Mouse (Mus musculus) hindbrain, postnatal 0 days (tissue): ENCODE results near the gene Epha3. TPM values are rescaled to one million over a fixed set of nuclear protein-coding genes. Genes with fewer than 3 reads are reported as not detected.
A peak's percentile ranks its signal among the peaks of the same experiment; 100 is the strongest.

ENCODE experiments used
- ATAC-seq: fragments of 200-750 bp; cut with Nextera tagmentation; 2 replicates; pipeline ENCODE4 v1.8.0; 2017; ENCODE audit warnings: mild to moderate bottlenecking, moderate TSS enrichment, moderate library complexity
- DNase-seq: peaks from one replicate; pipeline ENCODE4 v3.0.0-alpha.2; 2015; ENCODE audit warnings: low spot score
- H3K27ac ChIP-seq: fragments of 300-500 bp; sonication (generic); 2 replicates; pipeline ENCODE4 v1.5.1; 2014; ENCODE audit warnings: mild to moderate bottlenecking
- H3K27me3 ChIP-seq: fragments of 300-500 bp; sonication (generic); 2 replicates; pipeline ENCODE4 v1.6.1; 2014; ENCODE audit warnings: low read length, mixed read lengths; ENCODE audit not compliant: insufficient read depth
- H3K36me3 ChIP-seq: fragments of 300-500 bp; sonication (generic); 2 replicates; pipeline ENCODE4 v1.6.1; 2014; ENCODE audit warnings: low read length, mixed read lengths; ENCODE audit not compliant: insufficient read depth
- H3K4me1 ChIP-seq: fragments of 300-500 bp; sonication (generic); 2 replicates; pipeline ENCODE4 v1.6.1; 2014; ENCODE audit warnings: antibody characterized with exemption, low read length, mixed read lengths; ENCODE audit not compliant: insufficient read depth
- H3K4me2 ChIP-seq: fragments of 300-500 bp; sonication (generic); 2 replicates; pipeline ENCODE4 v1.6.1; 2014; ENCODE audit warnings: low read depth, mild to moderate bottlenecking, low read length, moderate library complexity, mixed read lengths
- H3K4me3 ChIP-seq: fragments of 300-500 bp; sonication (generic); 2 replicates; pipeline ENCODE4 v1.5.1; 2014; ENCODE audit warnings: low read length
- H3K9ac ChIP-seq: fragments of 300-500 bp; sonication (generic); replicated peaks from 2 replicates; pipeline ENCODE4 v1.6.1; 2014; ENCODE audit warnings: mild to moderate bottlenecking, low read length, moderate library complexity, mixed read lengths
- H3K9me3 ChIP-seq: fragments of 300-500 bp; sonication (generic); 2 replicates; pipeline ENCODE4 v1.6.1; 2016; ENCODE audit warnings: low read length, mixed read lengths
- CTCF ChIP-seq: IDR thresholded peaks from 2 replicates; pipeline ENCODE4 v1.5.1; 2016; ENCODE audit warnings: antibody characterized with exemption, control low read depth, low read depth
- WGBS: fragments of 180-500 bp; shearing (Covaris S2); extraction: QIAGEN DNeasy Blood & Tissue Kit; methylation state at CpG from one replicate; pipeline ENCODE4 v1.1.7; 2014; 5-methylcytosine and 5-hydroxymethylcytosine counted together
- polyA plus RNA-seq: library from polyadenylated mRNA; unstranded; fragments of >200 nt; fragmentation: Nextera tagmentation; extraction: Ambion mirVana; gene quantifications from 2 replicates; pipeline ENCODE4 v1.2.1, GENCODE M21; 2015
- total RNA-seq: library from RNA; depleted of rRNA; stranded (reverse); fragments of >200 nt; gene quantifications from 2 replicates; pipeline ENCODE4 v1.2.3, GENCODE M21; 2014

The Epha3 gene
- total and polyA plus RNA-seq, 2 experiments from 2014 or later = 11.3 to 23.3 TPM

DNA sequence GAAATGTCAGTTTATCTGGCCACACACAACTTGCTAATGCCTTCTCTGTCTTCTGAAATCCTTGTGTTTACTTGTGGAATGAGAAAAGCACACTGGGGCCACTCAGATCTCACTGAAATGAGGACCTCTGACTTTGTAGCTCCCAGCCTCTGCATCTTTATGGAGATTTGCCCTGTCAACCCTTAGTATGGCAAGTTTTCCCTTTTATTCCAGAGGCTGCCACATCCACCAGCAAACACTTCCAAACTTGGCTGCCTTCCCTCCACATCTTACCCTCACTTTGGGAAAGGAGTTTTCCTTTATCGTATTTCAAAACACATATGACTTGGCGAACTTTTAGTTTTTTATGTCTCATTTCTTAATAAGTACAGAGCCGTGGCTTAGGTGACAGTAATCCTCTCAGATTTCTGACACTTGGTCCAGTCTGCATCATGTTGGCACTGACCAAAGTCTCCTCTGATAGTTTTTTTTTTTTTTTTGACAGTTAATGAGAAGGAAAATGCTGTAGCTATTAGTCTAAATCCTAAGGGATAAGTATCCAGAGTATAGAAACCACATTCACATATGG is 198.0 kb downstream of the Epha3 start:
- no peak overlapping the region for H3K9ac ChIP-seq
- no peaks in the 10 kb centered on the region for H3K27me3 ChIP-seq
- no peak overlapping the region for H3K4me2 ChIP-seq
- no peak overlapping the region for H3K4me3 ChIP-seq
- no peaks in the 10 kb centered on the region for H3K4me1 ChIP-seq
- ATAC-seq = no peak
- TF ChIP-seq CTCF = no peak
- DNase-seq = no peak
- H3K27ac ChIP-seq = no peak overlapping the region
- H3K9me3 ChIP-seq = no peaks in the 10 kb centered on the region
- WGBS = 65% methylated on average over 3 of the region's 3 CpGs
- H3K36me3 ChIP-seq = no peaks in the 10 kb centered on the region

DNA sequence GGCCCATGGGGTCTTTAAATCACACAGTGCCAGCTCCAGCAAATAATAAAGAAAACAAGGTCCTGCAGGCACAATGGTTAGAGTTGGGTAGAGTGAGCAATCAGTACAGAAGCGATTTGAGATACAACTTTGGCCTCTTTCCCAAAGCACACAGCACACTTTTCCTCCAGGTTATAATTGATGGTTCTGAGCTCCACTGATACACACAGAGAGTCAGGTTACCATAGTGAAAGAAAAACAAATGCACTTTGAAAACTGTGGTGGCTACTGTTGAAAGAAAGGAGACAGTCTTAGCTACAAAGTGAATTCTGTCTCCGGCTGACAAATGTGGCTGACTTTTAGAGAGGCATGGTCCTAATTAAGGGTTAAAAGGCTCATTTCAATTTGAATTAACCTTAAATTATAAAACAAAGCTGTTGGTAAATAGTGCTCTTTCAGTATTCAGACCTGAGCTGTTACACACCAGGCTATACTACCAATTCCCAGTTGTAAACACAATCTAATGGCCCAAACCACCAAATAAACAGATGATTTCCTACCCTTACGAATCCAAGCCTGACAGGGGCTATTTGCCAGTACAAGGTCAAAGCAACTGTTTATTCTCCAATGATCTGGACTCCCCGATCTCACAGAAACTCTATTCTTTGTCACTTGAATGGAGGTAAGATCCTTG is 205.5 kb downstream of the Epha3 start:
- DNase-seq = peak; percentile 2
- WGBS = 47% methylated on average over 4 of the region's 4 CpGs
- Histone ChIP-seq H3K9me3 (no peaks in the 10 kb centered on the region), H3K36me3 (no peaks in the 10 kb centered on the region), H3K4me1 (0 out of 2 replicates have a peak, but pooled peaks cover 3% of the 10 kb centered on the region), H3K27ac (no peak overlapping the region), H3K27me3 (no peaks in the 10 kb centered on the region), H3K9ac (no peak overlapping the region), H3K4me2 (no peak overlapping the region), H3K4me3 (no peak overlapping the region)
- ATAC-seq = no peak
- no peak for TF ChIP-seq CTCF

GRCm38 (mm10) chr16:63657743-63658142 is 206.2 kb downstream of the Epha3 start:
- Histone ChIP-seq H3K9ac (no peak overlapping the region), H3K4me2 (no peak overlapping the region), H3K4me1 (0 out of 2 replicates have a peak, but pooled peaks cover 3% of the 10 kb centered on the region), H3K27me3 (no peaks in the 10 kb centered on the region), H3K9me3 (no peaks in the 10 kb centered on the region), H3K4me3 (no peak overlapping the region), H3K27ac (no peak overlapping the region), H3K36me3 (no peaks in the 10 kb centered on the region)
- WGBS = 58% methylated on average over 2 of the region's 2 CpGs
- ATAC-seq = no peak
- DNase-seq = no peak
- TF ChIP-seq CTCF = no peak

DNA sequence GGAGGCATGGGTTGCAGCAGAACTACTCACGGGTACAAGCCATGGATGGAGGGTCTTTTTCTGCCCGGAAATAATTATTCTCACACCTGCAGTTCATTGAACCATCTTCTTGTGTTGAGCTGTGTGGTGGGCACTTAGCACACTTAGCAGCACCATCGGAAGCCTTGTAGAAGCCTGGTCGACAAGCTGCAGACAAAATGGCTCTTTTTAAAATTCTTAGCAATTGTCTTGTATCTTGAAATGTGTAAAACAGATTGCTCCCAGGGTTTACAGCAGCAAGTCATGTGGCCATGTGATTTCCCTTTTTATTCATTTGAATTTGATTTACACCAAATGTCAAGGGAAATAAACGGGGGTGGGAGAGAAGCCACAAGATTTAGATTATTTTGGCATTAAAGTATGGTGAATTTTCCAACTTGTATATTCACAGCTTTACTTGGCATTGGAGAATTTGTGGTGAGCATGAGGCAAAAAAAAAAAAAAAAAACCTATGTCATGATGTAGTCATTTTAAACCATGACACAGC is 210.5 kb downstream of the Epha3 start:
- no peak for ATAC-seq
- no peak for DNase-seq
- 89% methylated on average over 5 of the region's 5 CpGs for WGBS

GRCm38 (mm10) chr16:63650760-63651159 is 213.2 kb downstream of the Epha3 start:
- Histone ChIP-seq H3K36me3 (no peaks in the 10 kb centered on the region), H3K27ac (no peak overlapping the region), H3K27me3 (no peaks in the 10 kb centered on the region), H3K4me1 (no peaks in the 10 kb centered on the region), H3K4me2 (no peak overlapping the region), H3K4me3 (no peak overlapping the region), H3K9ac (no peak overlapping the region), H3K9me3 (no peaks in the 10 kb centered on the region)
- 80% methylated on average over 3 of the region's 3 CpGs for WGBS
- no peak for TF ChIP-seq CTCF
- no peak for DNase-seq
- ATAC-seq = no peak

More for the DNA sequence above, 210.5 kb downstream of the Epha3 start:
- H3K4me3 ChIP-seq = no peak overlapping the region
- H3K9ac ChIP-seq = no peak overlapping the region
- H3K9me3 ChIP-seq = no peaks in the 10 kb centered on the region
- TF ChIP-seq CTCF = no peak
- 0 out of 2 replicates have a peak, but pooled peaks cover 2% of the 10 kb centered on the region for H3K4me1 ChIP-seq
- H3K27me3 ChIP-seq = no peaks in the 10 kb centered on the region
- no peaks in the 10 kb centered on the region for H3K36me3 ChIP-seq
- no peak overlapping the region for H3K27ac ChIP-seq
- no peak overlapping the region for H3K4me2 ChIP-seq

DNA sequence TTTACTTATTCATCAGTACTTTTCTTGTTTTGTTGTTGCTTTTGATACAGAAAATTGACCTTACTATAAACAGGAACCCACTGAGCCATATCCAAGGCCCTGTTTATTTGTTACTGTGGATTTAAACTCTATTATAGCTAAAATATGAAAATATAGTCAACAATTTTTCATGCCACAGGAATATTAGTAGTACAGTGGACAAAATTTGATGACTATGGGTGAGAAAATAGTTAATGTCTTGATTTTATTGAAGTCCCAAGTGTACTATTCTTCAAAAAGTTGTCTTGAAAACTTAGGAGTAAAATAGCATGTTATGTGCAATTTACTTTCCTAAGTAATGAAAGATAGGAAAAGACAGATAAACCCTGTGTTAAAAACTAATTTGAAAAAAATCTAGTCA is 217.4 kb downstream of the Epha3 start:
- no peaks in the 10 kb centered on the region for H3K27me3 ChIP-seq
- H3K4me3 ChIP-seq = no peak overlapping the region
- no peaks in the 10 kb centered on the region for H3K4me1 ChIP-seq
- DNase-seq (no peak), ATAC-seq (no peak)
- no peak overlapping the region for H3K4me2 ChIP-seq
- no peaks in the 10 kb centered on the region for H3K9me3 ChIP-seq
- H3K36me3 ChIP-seq = no peaks in the 10 kb centered on the region
- H3K9ac ChIP-seq = no peak overlapping the region
- no peak overlapping the region for H3K27ac ChIP-seq
- no peak for TF ChIP-seq CTCF

DNA sequence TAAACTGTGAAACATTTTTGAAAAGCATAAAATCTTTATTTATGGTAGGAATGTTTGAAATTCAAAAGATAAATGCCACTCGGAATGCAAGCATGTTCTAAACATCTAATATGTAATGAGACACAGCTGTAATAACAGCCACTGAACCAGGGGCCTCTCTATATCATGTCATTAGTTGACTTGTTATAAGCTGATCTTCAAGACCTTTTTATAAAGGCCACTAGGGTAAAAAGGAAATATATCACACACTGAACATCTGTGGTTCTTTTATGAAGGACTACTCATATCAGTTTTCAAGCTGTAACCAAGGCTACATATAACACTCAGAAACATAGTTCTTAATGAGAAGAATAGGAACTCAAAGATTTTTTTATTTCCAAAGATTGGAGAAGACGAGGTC is 221.3 kb downstream of the Epha3 start:
- H3K9ac ChIP-seq = no peak overlapping the region
- H3K4me1 ChIP-seq = no peaks in the 10 kb centered on the region
- no peaks in the 10 kb centered on the region for H3K36me3 ChIP-seq
- no peak overlapping the region for H3K27ac ChIP-seq
- H3K4me3 ChIP-seq = no peak overlapping the region
- TF ChIP-seq CTCF = no peak
- WGBS = 85% methylated on average over 2 of the region's 2 CpGs
- no peaks in the 10 kb centered on the region for H3K27me3 ChIP-seq
- no peak overlapping the region for H3K4me2 ChIP-seq
- ATAC-seq (no peak), DNase-seq (no peak)
- no peaks in the 10 kb centered on the region for H3K9me3 ChIP-seq
